Mouse (Mus musculus): ENCODE data around the gene Cd9. TPM values are rescaled to one million over a fixed set of nuclear protein-coding genes. Genes with fewer than 3 reads are reported as not detected.

Cd9 gene
- polyA plus RNA-seq, 1 experiment from 2014 or later, result 93.3 TPM

DNA sequence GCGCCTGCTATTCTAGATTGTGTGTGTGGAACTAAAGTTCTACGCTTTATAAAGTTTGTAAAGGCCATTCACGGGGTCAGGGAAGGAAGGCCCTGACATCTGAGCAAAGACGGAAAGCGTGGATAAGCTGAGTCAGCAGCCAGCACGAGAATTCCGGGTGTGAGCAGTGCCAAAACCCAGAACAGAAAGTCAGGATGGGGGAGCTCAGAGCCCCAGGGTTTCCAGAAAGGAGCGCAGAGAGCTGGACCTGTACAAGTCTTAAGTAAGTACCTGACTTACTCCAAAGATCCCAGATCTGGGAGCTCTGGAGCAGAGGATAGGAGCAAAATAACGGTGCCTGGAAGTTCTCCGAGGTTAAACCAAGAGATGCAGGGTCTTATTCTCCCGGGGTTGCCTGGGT, 84.0 kb downstream of the Cd9 start:
- ATAC-seq, result no peak
- H3K9ac ChIP-seq, result no peak overlapping the region
- no peaks in the 10 kb centered on the region for H3K27me3 ChIP-seq (replicated peaks)
- no peaks in the 10 kb centered on the region for H3K9me3 ChIP-seq (replicated peaks)
- 54% methylated on average over 11 of the region's 11 CpGs for WGBS (ENCODE audit: insufficient replicate concordance)
- no peak overlapping the region for H3K4me2 ChIP-seq
- H3K27ac ChIP-seq, result no peak overlapping the region
- H3K4me3 ChIP-seq, result no peak overlapping the region
- no peaks in the 10 kb centered on the region for H3K4me1 ChIP-seq
- H3K36me3 ChIP-seq, result no peaks in the 10 kb centered on the region

Other genes with a start within 250 kb of the Cd9 start
- gene Tuba3a, start 208.7 kb downstream of the Cd9 start, polyA plus RNA-seq (2016; fragmentation: Nextera tagmentation; extraction: Ambion mirVana), result not detected in 2 replicates
- gene Ltbr, start 180.9 kb downstream of the Cd9 start, polyA plus RNA-seq (2016; fragmentation: Nextera tagmentation; extraction: Ambion mirVana), result 19.2 and 22.9 TPM in 2 replicates
- gene Scnn1a, start 174.1 kb downstream of the Cd9 start, polyA plus RNA-seq (2016; fragmentation: Nextera tagmentation; extraction: Ambion mirVana), result 0.23 and 0.50 TPM in 2 replicates
- 23.0 and 23.4 TPM in 2 replicates for gene Tnfrsf1a, start 145.4 kb downstream of the Cd9 start, polyA plus RNA-seq (2016; fragmentation: Nextera tagmentation; extraction: Ambion mirVana)
- gene Plekhg6, start 114.0 kb downstream of the Cd9 start, polyA plus RNA-seq (2016; fragmentation: Nextera tagmentation; extraction: Ambion mirVana), result 0.37 and 0.39 TPM in 2 replicates
- 19.2 and 21.5 TPM in 2 replicates for gene Vwf, start 52.0 kb upstream of the Cd9 start, polyA plus RNA-seq (2016; fragmentation: Nextera tagmentation; extraction: Ambion mirVana)
- gene Ano2, start 195.6 kb upstream of the Cd9 start, polyA plus RNA-seq (2016; fragmentation: Nextera tagmentation; extraction: Ambion mirVana), result 0.12 and 0.15 TPM in 2 replicates

Measured in liver, embryonic 12.5 days (tissue).